Mouse (Mus musculus): ENCODE measurements around the gene Sirt7. TPM values are rescaled to one million over a fixed set of nuclear protein-coding genes. Genes with fewer than 3 reads are reported as not detected.
"Not testable (repeated sequence)": the region's sequence is repeated elsewhere in the genome, so short reads cannot be mapped to it uniquely, and the experiment has no call there.

Gene Sirt7
- polyA plus RNA-seq, 1 experiment: 138 TPM

DNA sequence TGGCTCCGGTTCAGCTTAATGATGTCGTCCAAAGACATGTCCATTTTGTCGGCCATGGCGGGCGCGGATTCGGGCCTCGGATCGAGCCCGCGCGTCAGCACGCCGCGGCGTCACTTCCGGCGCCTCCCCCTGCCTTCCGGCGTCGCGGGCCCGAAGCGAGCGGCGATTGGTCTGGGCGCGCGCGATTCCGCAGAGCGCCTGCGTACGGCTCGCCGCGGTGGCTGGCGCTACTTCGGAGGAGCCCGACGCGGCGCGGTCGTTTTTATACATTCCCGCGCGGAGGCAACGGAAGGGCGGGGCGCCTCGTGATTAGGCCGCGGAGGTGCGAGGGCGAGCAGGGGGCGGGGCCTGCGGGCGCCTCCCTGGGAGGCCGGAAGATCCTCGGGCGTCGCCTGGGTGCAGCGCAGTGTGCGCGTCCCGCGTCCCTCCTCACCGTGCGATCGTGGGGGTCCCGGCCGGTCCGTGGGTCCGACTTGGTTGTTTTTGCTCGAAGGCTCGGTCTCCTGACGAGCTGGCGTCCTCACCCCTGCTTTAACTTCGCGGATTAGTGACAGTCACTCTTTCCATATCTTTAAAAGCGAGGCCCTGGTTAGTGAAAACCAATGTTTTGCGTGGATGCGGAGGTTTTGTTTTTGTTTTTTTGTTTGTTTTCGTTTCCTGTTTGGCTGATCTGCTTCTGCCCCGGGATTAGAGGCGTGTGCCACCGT is 26.6 kb downstream of the Sirt7 start, which contains the start of the genes Alyref and Anapc11:
Gene Alyref (minus strand): TSS at position 83 of the 707 bp plus-strand sequence.
Gene Anapc11 (plus strand): TSS at position 139 of the 707 bp plus-strand sequence.
- H3K4me1 ChIP-seq (ENCODE audit: control insufficient read depth, insufficient read depth, low read length): peaks cover 6% of the 10 kb centered on the region
- H3K4me3 ChIP-seq (replicated peaks; ENCODE audit: control insufficient read depth, low read depth, low read length): peak within 1 kb of the TSS; percentile 95
- H3K27ac ChIP-seq (ENCODE audit: control insufficient read depth, insufficient read depth, low read depth, low read length, poor library complexity): peak within 1 kb of the TSS; percentile 95
- 1% methylated on average over 88 of the region's 88 CpGs for WGBS
- peak; percentile 70; the same call in 1 of the 2 replicates for TF ChIP-seq POLR2A (IDR thresholded peaks at IDR 0.05; ENCODE audit: borderline replicate concordance, control insufficient read depth, low read depth, low read length)
- TF ChIP-seq CTCF (IDR thresholded peaks at IDR 0.05; ENCODE audit: control insufficient read depth, insufficient read depth, low read length): no peak

DNA sequence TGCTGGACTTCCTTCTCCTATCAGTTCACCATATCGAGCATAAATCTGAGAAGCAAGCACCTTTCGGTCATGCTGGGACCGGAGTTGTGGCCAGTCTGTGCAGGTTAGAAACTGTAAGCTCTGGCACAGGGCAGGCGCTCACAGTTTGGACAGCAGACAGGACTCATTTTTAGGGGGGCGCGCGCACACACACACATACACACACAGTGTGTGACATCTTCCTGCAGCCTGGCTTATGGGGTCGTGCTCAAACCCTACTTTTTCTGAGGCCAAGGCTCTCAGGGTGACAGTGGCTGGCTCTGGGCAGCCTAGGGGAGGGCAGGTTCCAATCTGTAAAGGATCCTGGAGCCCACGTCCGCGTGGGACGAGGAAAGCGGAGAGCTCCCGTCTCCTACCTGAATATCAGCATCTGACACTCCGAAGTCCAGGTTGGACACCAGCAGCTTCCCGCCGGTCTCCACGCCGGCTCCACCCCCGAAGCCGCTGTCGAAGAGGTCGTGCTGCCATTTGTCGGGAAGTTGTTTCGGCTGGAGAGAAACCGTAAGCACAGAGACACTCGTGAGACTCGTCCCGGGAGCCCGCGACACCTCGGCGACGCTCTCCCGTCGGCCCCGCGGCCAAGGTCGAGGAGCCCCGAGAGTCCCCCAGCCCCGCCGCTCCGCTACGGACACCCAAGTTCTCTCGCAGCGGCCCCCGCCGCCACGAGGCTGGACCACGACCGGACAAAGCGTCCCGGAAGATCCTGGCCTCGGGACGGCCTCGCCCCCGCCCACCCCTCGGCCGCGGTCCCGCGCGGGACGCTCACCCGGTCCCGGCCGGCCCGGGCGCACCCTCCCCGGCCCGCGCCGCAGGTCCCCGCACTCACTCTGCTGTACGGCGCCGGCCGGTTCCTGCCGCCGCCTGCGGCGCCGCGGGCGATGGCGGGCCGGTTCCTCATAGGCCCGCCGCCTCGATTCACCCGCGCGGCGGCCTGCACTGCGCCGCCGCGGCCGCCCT is 27.5 kb downstream of the Sirt7 start:
- TF ChIP-seq CTCF (IDR thresholded peaks at IDR 0.05; ENCODE audit: control insufficient read depth, insufficient read depth, low read length): no peak
- TF ChIP-seq POLR2A (IDR thresholded peaks at IDR 0.05; ENCODE audit: borderline replicate concordance, control insufficient read depth, low read depth, low read length): no peak
- Histone ChIP-seq H3K4me3 (replicated peaks; ENCODE audit: control insufficient read depth, low read depth, low read length) (peak overlapping the region; percentile 95), H3K27ac (ENCODE audit: control insufficient read depth, insufficient read depth, low read depth, low read length, poor library complexity) (peak overlapping the region; percentile 95), H3K4me1 (ENCODE audit: control insufficient read depth, insufficient read depth, low read length) (peaks cover 6% of the 10 kb centered on the region)
- 4% methylated on average over 96 of the region's 99 CpGs for WGBS

DNA sequence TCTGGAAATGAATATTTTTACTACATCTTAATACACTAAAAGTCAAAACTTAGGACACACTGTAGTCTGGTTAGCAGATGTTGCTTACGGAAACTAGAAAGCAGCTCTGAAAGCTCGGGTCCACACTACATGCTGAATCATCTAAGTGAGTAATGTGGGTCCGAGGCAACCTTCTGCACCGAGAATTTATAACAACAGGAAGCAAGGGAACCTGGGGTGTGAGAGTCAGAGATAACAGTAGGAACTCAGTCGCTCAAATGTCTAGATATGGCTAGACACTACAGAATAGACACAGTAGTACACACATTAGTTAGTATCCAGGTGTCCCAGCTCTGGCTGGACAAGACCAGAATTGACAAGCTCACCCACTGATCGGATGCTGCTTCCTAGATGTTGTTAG is 36.5 kb downstream of the Sirt7 start:
- Histone ChIP-seq H3K27ac (ENCODE audit: control insufficient read depth, insufficient read depth, low read depth, low read length, poor library complexity) (no peak overlapping the region), H3K4me3 (replicated peaks; ENCODE audit: control insufficient read depth, low read depth, low read length) (no peak overlapping the region), H3K4me1 (ENCODE audit: control insufficient read depth, insufficient read depth, low read length) (no peaks in the 10 kb centered on the region)
- TF ChIP-seq CTCF (IDR thresholded peaks at IDR 0.05; ENCODE audit: control insufficient read depth, insufficient read depth, low read length) (no peak), POLR2A (IDR thresholded peaks at IDR 0.05; ENCODE audit: borderline replicate concordance, control insufficient read depth, low read depth, low read length) (no peak)
- 34% methylated on average over 6 of the region's 6 CpGs for WGBS

DNA sequence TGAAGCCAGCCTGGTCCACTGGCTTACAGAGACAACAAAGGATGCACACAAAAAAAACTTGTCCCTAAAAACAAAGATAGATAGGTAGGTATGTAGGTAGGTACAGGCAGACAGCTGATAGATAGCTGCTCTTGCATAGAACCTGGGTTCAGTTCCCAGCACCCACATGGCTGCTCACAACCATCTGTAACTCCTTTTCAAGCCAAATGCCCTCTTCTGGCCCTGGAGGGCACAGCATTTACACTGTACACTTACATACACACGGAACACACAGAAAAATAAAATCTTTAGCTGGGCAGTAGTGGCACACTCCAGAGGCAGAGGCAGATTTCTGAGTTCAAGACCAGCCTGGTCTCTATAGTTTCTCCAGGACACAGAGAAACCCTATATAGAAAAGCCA is 41.1 kb downstream of the Sirt7 start:
- 88% methylated on average over 1 of the region's 1 CpGs for WGBS
- Histone ChIP-seq H3K27ac (ENCODE audit: control insufficient read depth, insufficient read depth, low read depth, low read length, poor library complexity) (no peak overlapping the region), H3K4me1 (ENCODE audit: control insufficient read depth, insufficient read depth, low read length) (peaks cover 4% of the 10 kb centered on the region), H3K4me3 (replicated peaks; ENCODE audit: control insufficient read depth, low read depth, low read length) (no peak overlapping the region)
- TF ChIP-seq CTCF (IDR thresholded peaks at IDR 0.05; ENCODE audit: control insufficient read depth, insufficient read depth, low read length) (no peak), POLR2A (IDR thresholded peaks at IDR 0.05; ENCODE audit: borderline replicate concordance, control insufficient read depth, low read depth, low read length) (no peak)

DNA sequence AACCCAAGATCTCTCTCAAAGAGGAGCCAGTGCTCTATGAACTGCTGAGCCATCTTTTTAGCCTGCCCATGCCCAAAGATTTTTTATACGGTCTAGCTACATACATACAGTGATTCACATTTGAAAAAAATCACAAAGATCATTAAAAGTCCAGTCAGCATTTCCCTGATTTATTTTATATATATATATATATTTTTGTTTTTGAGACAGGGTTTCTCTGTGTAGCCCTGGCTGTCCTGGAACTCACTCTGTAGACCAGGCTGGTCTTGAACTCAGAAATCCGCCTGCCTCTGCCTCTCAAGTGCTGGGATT is 42.1 kb downstream of the Sirt7 start:
- H3K4me1 ChIP-seq (ENCODE audit: control insufficient read depth, insufficient read depth, low read length); H3K27ac ChIP-seq (ENCODE audit: control insufficient read depth, insufficient read depth, low read depth, low read length, poor library complexity); H3K4me3 ChIP-seq (replicated peaks; ENCODE audit: control insufficient read depth, low read depth, low read length): not testable (repeated sequence)
- WGBS: 96% methylated on average over 2 of the region's 2 CpGs

DNA sequence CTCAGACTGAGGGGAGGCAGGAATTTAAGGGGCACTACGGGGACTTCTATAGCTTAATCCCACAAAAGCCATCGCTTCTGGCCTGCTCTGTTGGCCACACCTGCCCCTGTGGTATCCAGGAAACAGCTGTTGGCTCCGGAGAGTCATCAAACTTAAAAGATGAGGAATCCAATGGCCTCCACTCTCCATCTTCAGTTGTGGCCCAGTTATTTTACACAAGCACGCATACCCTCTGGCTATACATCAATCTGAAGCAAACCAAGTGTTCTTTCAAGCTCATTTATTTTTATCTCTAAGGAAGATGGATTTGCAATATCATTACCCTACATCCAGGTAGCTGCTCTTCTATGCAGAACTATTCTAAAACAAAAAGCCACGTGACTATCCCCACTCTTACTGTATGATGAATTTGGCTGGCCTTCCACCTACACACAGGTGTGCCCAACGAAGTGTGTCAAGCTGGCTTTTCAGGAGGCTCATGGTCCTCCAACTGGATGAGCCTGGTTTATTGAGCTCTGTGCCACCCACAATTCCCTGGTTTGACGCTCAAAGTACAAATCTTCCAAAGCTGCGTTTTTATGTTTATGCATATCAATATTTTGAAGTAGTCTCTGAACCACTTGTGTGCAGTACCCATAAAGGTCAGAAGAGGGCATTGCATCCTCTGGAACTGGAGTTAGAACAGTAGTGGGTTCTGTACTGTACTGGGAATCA is 42.6 kb downstream of the Sirt7 start:
- TF ChIP-seq POLR2A (IDR thresholded peaks at IDR 0.05; ENCODE audit: borderline replicate concordance, control insufficient read depth, low read depth, low read length): no peak
- TF ChIP-seq CTCF (IDR thresholded peaks at IDR 0.05; ENCODE audit: control insufficient read depth, insufficient read depth, low read length): no peak
- Histone ChIP-seq H3K27ac (ENCODE audit: control insufficient read depth, insufficient read depth, low read depth, low read length, poor library complexity) (peak overlapping the region; percentile 97), H3K4me1 (ENCODE audit: control insufficient read depth, insufficient read depth, low read length) (peaks cover 4% of the 10 kb centered on the region), H3K4me3 (replicated peaks; ENCODE audit: control insufficient read depth, low read depth, low read length) (peak overlapping the region; percentile 91)
- WGBS: 50% methylated on average over 8 of the region's 8 CpGs

DNA sequence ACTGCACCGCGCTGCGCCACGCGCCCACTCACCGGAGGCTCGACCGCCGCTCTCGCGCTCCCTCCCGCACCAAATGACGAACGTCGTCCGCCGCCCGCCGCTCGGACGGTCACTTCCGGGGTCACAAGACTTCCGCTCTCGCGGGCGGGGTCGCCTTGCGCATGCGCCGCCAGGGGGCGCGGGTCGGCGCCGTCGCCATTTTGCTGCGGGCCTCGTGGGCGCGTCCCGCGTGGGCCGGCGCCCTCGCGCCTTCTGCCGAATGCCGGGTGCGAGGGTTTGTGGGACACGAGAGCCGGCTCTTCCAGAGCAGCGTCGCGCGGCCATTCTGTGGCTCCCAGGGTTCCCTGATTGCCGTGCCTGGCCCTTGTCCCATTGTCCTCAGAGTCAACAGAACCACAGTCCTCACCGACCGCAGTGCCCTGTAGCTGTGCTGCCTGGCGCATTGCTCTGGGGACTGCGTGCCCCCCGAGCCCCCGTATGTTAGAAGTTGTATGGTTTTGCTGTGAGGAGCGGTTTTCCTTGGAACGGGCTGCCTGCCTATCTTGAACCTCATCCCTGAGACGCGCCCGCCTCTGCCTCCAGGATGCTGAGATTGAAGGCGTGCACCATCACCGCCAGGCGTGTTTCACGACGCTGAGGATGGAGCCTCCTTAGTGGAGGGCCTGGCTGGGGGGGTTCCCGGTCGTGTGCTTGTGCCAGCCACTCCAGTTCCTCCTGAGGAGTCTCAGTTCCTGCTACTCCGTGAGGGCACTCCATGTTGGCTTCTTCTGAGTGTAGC is 43.4 kb downstream of the Sirt7 start, which contains the start of gene Arhgdia:
Gene Arhgdia (minus strand): TSS at position 135 of the 778 bp plus-strand sequence.
- Histone ChIP-seq H3K4me3 (replicated peaks; ENCODE audit: control insufficient read depth, low read depth, low read length) (peak within 1 kb of the TSS; percentile 91), H3K4me1 (ENCODE audit: control insufficient read depth, insufficient read depth, low read length) (peaks cover 4% of the 10 kb centered on the region), H3K27ac (ENCODE audit: control insufficient read depth, insufficient read depth, low read depth, low read length, poor library complexity) (peak within 1 kb of the TSS; percentile 97)
- under 1% methylated on average over 68 of the region's 75 CpGs for WGBS
- TF ChIP-seq POLR2A (IDR thresholded peaks at IDR 0.05; ENCODE audit: borderline replicate concordance, control insufficient read depth, low read depth, low read length) (peak; percentile 91), CTCF (IDR thresholded peaks at IDR 0.05; ENCODE audit: control insufficient read depth, insufficient read depth, low read length) (peak; percentile 23; the same call in 1 of the 2 replicates)
